Mouse (Mus musculus) megakaryocyte, embryonic 14.5 days (primary cell): ENCODE measurements at regions not wholly inside any gene's neighbourhood (a gene's known extent, or its start where the extent isn't known, plus 50 kb on each side); places are given as distances from the start of the nearest gene placed in this dataset.

Experiments used
- FLI1 ChIP-seq: IDR thresholded peaks from 2 replicates; pipeline ENCODE4 v1.6.1; 2012; ENCODE audit warnings: low read length, inconsistent platforms, mixed read lengths
- GATA1 ChIP-seq: IDR thresholded peaks from 3 replicates; pipeline ENCODE4 v1.6.1; 2012; ENCODE audit warnings: mixed read lengths, low read length, inconsistent platforms, borderline replicate concordance

- TF ChIP-seq GATA1 (no peak), FLI1 (no peak)
Measured at GRCm38 (mm10) chr7:66493216-66493885, 66.0 kb upstream of the Aldh1a3 start.
